Mouse (Mus musculus) v-Abl transformed pro-B cells (cell line): ENCODE measurements at regions not wholly inside any gene's neighbourhood (a gene's known extent, or its start where the extent isn't known, plus 50 kb on each side); places are given as distances from the start of the nearest gene placed in this dataset.

ENCODE experiments used
- in situ Hi-C, 2 experiments: fragments of 400-800 bp; cut with MboI; formaldehyde crosslinking; loops; one replicate each; pipeline ENCODE4 v1.15.1; 2025; ENCODE audit not compliant: unreplicated experiment in 2 of 2

GRCm38 (mm10) chr5:102269204-102269603 is 199.5 kb upstream of the Wdfy3 start:
- in situ Hi-C loops = no loop called here

GRCm38 (mm10) chr5:102275621-102276020 is 205.6 kb upstream of the Arhgap24 start:
- in situ Hi-C loops = no loop called here

GRCm38 (mm10) chr5:102287131-102287530 is 194.1 kb upstream of the Arhgap24 start:
- in situ Hi-C loops = no loop called here

DNA sequence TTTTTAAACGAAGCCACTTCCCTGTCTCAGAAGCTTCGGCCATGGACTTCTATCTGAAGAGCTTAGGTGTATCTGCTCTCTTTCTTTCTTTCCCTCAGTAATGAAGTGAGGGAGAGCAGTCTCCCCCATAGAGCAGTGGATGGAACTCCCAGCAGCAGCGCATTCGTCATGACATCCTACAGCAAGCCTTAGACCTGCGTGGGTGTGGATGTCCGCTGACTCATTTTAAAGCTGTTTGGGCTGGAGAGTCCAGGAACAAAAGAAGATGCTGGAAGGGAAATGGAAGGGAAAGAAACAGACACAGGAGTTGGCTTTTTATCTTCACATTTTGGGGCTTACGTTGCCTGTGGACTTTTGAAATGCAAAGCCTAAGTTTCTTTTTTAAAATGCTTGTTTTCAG is 190.3 kb upstream of the Arhgap24 start:
- in situ Hi-C loops = no loop called here

- in situ Hi-C loops = no loop called here
These were observed 185.6 kb upstream of the Arhgap24 start for GRCm38 (mm10) chr5:102295564-102295963.

- in situ Hi-C loops = no loop called here
These were observed 174.9 kb upstream of the Arhgap24 start for GRCm38 (mm10) chr5:102306309-102306708.

DNA sequence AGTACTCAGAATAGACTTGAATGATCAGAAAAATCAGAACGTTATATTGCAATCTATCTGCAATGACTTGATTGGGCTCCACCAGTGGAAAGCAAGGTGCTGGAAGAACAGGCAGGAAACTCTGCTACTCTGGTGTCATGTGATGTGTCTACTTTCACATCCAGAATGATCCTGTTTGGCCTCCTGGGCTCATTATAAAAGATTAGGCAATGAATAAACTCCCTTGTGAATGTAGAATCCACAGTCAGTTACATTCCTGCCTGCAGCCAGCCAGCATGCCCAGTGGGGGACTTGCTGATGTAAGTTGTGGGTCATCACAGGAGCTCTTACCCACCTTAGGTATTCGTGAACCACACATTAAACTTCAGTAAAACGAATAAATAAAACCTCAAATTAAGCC is 174.5 kb upstream of the Arhgap24 start:
- in situ Hi-C loops = no loop called here

GRCm38 (mm10) chr5:102311570-102311969 is 169.6 kb upstream of the Arhgap24 start:
- in situ Hi-C loops = no loop called here

DNA sequence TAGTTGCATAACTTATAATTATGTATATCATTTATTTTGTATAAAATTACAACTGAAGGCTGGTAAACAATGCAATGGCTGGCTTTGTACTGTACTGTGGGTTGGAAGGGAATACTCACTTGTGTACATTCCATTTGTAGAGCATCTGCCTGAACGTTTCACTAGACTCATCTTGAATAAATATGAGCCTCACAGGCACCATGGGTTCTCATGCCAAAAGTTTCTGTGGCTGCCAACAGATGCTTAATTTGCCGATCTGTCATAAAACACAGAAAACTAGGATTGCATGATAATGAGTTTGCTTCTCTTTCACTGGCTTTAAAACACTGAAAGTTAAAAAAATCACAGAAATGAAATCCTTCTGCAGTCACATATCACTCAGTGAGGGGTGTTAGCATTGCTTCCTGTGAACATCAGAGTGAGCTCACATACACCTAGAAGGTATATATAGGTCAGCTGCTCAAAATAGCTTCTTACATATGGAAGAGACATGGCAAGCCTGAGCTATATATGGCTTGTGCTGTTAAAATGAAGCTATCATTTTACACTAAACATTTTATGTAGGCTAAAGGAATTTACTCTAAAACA is 152.9 kb upstream of the Arhgap24 start:
- in situ Hi-C loops = no loop called here

GRCm38 (mm10) chr5:102333894-102334293 is 147.3 kb upstream of the Arhgap24 start:
- in situ Hi-C loops = no loop called here

DNA sequence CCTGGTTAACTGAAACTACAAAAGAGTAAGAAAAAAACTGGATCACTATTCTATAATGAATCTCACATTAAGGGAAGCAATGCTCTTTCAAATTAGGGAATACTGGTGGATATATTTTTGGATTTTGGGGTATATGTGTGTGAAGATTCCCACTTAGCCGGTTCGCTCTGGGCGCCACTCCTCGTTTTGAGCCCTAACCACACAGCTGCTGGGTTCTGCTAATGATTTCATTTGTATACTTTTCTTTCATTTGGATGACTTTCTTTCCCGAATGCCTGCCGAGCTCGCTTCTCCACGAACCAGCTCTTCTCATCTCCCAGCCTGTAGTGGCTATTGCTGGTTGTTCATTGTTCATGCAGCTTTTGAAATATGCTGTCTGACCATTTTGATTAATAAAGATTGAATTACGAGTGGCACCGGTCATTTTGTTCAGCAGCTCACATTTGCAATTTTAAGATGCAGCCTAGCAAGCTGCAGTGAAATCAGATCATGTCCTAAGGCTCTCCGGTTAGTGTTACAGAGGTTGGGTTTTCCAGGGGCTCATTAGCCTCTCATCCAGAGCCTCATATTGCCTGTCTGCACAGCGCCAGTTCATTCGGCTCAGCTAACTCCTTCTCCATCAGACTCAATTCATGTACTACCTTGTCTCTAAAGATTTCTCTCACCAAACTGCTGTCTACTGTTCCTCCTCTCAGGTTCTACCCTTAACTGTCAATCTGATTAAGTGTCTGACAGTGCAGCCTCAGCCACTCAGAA is 146.6 kb upstream of the Arhgap24 start:
- in situ Hi-C loops = no loop called here

GRCm38 (mm10) chr5:102366481-102366880 is 114.7 kb upstream of the Arhgap24 start:
- in situ Hi-C loops = no loop called here

GRCm38 (mm10) chr5:102373309-102373971 is 107.8 kb upstream of the Arhgap24 start:
- in situ Hi-C loops = no loop called here

- in situ Hi-C loops = no loop called here
These were observed 107.0 kb upstream of the Arhgap24 start for GRCm38 (mm10) chr5:102373972-102374755.

DNA sequence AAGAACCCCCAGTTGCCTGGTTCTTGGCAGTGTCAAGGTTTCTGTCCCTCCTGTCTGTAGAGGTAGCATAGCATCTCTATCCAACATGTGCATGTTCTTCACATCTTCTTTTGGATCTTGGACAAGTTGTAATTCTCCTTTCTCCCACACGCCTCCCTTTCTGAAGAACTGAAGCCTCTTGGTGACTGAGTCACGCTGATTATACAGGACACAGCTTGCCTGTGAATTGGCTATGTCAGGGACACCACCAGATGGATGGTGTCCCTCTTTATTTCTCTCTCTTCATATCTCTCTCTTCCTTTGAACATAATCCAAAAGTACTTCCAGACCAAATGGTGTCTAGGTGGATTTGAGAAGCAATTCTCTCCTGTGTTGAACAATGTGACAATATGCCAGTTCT is 105.9 kb upstream of the Arhgap24 start:
- in situ Hi-C loops = no loop called here

- in situ Hi-C loops = no loop called here
These were observed 87.2 kb upstream of the Arhgap24 start for GRCm38 (mm10) chr5:102393941-102394340.

DNA sequence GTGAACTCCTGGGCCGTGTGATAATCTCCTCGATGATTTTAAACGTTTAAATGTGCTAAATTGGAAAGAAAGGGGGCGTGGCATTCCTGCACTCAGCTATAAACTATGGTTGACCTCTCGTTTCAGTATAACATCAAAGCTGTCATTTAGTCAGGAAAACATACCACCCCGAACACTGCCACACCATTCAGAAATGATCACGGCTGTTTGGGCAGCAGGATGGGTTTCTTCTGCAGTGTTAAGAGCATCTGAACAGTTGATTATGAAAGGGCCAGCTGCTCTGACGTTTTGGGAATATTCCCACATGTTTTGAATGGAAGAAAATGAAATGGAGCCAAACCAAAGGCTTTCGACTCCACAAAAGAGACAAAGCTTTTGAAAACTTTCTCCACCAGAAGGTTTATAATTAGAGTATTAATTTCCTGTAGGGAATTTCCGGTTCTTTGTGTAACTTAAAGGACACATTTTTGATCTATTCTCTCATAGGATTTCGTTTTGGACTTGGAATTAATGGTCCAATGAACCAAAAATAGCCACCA is 85.5 kb upstream of the Arhgap24 start:
- in situ Hi-C loops = no loop called here

- in situ Hi-C loops = no loop called here
These were observed 82.2 kb upstream of the Arhgap24 start for GRCm38 (mm10) chr5:102399006-102399405.

DNA sequence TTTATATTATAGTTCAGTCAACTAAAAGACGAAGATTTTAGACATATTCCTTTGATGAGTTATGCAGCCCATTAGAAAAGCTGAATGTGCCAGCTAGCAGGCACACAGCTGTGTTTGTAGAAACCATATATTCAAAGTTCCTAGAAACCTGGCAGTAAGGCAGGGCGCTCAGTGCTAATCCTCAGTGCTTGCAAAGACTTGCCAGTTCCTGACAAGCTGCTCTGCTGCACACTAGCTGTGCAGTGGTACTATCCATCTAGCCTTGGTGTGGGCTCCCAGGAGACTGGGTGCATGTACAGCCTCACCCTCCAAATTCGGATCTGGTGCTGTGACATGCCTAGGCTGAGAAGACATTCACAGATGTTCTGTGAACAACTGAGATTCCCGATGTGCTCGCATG is 63.5 kb upstream of the Arhgap24 start:
- in situ Hi-C loops = no loop called here

GRCm38 (mm10) chr5:102419089-102419488 is 62.1 kb upstream of the Arhgap24 start:
- in situ Hi-C loops = no loop called here
